Mouse (Mus musculus) mature B cell (primary cell): ENCODE results near the gene Ctdspl2.

ENCODE experiments used
- in situ Hi-C: fragments of 300-500 bp; cut with MboI; formaldehyde crosslinking; loops from 2 replicates; pipeline ENCODE4 v1.14.3; 2019

Ctdspl2 gene

GRCm38 (mm10) chr2:122059365-122060115 is 103.7 kb downstream of the Ctdspl2 start:
- in situ Hi-C loops, result no loop called here
